Mouse (Mus musculus) CD4-positive naive resting alpha-beta T cell, adult 76 days (primary cell): ENCODE results near the gene Snca. TPM values are rescaled to one million over a fixed set of nuclear protein-coding genes. Genes with fewer than 3 reads are reported as not detected.

Source experiments
- total RNA-seq: library from RNA; stranded (reverse); gene quantifications from one replicate; pipeline ENCODE4 v1.2.4, GENCODE M21; 2023

Snca gene
- 8.6 TPM for total RNA-seq

GRCm38 (mm10) chr6:60829282-60829891, at the start of gene Snca:
TSS of gene Snca (minus strand) at chr6:60829855.

Other genes with a start within 250 kb of the Snca start
- 0.21 TPM for gene Mmrn1, start 95.1 kb upstream of the Snca start, total RNA-seq